Mouse (Mus musculus): ENCODE data around the gene Ncor2. TPM values are rescaled to one million over a fixed set of nuclear protein-coding genes. Genes with fewer than 3 reads are reported as not detected.
A peak's percentile ranks its signal among the peaks of the same experiment; 100 is the strongest.

The Ncor2 gene
- total RNA-seq, 2 experiments from 2014 or later: 104 to 112 TPM

DNA sequence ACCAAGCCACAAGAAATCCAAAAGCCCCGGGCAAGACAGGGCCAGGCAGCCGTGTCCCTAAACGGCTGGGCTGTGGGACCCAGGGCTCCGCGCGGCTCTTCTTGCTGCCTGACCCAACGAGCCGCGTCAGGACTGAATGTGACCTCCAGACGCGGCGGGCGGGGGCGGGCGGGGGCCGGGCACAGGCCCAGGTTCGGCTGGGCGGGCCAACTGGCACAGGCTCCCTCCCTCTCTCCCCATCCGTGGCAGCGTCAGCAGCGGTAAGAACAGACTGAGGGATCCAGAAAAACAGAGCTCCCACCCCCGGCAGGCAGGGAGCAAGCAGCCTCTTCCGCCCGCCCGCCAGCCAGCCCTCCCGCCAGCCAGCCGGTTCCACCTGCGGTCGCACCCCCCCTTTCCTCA, 120.8 kb downstream of the Ncor2 start:
- peak; percentile 85 for DNase-seq

DNA sequence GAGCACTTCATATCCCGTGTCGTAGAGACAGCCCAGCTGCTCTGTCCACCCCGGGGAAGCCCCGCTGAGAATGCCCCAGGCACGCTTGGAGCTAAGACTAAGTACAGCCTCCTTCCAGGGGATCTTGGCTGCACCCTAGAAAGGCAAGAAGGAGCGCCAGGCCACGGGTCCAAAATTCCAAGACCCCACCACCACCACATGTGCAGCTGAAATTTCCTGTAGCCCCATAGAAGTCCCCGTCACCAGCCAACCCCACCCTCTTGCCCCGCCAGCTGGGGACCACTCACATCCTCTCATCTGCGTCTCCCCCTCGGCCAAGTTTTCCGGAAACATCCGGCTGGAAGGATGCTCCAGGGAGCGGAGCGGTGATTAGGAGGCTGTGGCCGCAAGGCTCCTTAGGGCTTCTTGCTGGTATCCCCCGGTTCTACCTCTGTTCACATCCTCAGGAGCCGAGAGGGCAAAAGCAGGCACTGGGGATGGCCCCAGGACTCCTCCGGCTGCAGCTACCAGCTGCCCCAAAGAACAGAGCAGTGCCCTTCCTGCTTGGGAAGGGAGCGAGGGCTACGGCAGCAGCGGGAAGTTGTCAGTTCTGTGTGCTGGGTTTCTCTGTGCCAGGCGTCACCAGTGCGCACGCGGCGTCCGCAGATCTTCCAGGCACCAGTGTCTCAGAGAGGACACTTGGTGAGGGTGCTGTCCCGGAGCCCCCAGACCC, 121.3 kb downstream of the Ncor2 start:
- DNase-seq: peak; percentile 66

DNA sequence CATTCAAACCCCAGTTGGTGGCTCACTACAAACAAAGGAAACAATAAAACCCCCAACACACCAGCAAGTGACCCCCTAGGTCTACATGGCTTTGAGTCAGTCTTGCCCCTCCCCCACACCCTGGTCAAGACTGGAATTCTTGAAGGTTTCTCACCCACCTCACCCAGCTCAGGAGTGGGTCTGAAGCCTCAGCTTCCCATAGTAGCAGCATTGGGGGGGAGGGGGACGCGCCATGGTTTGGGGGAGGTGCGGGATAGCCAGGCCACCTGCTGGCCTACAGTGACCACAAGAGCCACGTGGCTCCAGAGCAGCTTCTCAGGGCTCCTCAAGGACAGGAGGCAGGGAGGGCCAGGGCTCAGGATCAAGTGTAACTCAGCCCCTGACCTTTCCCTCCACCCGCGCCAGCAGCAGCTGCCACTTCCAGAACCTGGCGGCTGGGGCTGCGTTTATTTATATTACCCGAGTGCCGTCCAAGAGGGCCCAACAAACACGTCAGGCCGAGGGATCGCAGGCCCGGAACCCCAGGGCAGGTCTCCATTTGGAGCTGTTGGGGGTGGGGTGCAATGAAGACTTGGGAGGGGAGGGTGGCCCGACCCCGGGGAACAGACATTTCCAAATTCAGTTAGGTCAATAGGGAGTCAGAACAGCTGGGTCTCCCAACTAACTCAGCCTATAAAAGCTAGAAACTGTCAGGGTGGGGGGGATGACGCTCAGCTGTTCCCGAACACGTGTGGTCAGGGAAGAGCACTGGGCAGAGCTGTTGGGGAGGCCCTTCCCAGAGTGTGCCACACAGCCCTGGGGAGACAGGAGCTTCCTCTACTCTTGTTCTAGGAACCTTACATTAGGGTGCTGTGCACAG, 122.1 kb downstream of the Ncor2 start:
- peak; percentile 81 for DNase-seq

DNA sequence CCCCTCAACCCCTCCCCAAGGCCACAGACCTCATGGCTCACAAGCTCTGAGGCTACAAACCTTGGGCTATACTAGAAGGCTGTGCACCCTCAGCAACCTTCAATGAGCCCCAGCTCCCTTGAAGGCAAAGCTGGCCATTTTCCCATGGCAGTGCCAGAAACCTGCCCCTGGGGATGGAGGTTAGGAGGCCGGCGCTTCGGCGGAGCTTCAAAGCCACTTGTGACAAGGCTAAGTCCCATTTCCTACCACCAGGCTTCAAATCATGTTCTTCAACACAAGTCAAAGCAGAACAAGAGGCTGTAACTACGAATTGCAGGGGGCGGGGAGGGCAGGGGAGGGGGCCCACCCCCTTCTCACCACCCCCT, 122.7 kb downstream of the Ncor2 start:
- peak; percentile 37 for DNase-seq

DNA sequence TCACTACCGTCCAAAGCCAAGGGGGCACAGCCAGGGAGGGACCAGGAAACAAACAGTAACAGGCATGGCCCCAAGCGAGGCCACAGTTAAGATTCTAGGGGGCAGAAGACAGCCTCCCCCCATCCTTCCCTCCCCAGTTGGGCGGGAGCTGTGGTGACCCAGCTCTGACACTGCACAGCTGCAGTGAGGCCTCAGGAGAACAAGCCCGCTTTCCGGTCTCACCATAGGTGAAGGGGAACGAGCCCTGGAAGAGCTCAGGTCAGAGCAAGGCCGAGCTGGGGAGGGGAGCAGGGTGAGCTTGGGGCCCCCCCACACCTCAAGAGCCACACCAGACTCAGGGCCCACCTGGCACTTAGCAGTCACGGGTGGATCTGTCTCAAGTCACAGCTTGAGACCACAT, 123.1 kb downstream of the Ncor2 start:
- DNase-seq: no peak

DNA sequence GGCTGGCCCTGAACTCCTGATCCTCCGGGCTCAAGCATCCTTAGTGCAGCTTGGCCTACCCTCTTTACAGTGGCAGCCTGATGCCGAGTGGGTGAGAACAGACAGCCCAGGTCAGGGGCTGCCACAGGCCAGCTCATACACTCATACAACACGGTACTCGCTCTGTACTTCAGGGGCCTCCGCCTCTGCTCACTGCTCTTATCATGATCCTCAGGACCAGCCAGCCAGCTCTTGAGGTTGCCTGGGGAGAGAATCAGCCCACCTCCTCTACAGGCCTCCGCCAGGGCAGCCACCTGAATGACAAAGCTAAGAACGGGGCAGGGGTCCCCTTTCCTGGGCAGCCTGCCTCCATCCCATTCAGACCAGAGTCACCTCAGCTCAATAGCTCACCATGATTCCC, 125.4 kb downstream of the Ncor2 start:
- no peak for DNase-seq

DNA sequence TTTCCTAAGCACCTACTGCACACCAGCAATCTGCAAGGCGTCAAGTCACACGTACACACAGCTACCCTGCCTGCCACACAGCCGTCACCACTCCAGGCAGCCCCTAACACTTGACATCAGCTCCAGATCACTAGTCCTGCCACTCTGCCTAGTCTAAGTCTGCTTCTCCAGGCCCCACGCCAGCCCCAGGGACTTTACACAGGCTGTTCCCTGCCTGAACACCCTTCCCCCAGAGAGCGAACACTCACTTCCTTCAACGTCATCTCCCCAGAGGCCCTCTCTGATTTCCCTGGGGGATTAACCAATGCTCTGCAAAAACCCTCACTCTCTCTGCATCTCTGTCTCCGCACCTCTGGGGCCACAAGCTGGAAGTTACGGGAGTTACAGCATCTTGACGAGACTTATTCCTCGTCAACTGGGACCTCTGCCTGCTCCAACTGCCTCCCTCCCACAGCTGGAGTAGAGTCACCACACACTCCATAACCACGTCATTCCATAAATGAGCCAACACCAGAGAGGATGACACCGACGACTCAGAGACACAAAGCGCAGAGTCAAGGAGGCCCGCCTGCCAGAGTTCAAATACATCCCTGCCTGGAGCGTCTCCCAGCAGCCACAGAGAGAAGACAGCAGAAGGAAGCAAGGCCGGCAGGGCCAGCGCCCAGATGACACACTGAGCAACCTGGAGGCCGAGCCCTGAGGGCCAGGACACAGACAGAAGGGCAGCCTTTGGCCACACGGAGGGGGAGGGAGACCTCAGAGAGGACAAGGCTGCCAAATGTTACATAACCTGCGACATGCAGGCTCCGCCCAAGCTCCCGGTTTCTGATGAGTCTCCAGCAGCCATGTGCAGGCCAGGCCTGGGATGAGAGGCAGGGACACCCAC, 126.2 kb downstream of the Ncor2 start:
- DNase-seq: peak; percentile 76

DNA sequence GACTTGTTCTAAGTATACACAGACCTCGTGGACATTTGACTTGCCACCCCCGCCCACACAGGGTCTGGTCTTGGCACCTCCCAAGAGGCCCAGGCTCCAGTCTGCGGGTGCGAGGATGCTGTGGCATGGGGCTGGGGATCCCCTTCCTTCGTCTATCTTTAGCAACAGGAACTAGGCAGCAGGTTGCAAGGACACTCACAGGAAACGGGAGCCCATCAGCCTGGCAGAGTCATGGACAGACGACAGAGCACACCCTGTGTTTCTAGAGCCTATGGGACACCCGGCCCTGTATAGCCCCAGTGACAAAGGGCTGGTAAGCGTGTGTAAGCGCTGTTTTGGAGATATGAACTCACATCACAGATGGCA, 126.8 kb downstream of the Ncor2 start:
- peak; percentile 30 for DNase-seq

DNA sequence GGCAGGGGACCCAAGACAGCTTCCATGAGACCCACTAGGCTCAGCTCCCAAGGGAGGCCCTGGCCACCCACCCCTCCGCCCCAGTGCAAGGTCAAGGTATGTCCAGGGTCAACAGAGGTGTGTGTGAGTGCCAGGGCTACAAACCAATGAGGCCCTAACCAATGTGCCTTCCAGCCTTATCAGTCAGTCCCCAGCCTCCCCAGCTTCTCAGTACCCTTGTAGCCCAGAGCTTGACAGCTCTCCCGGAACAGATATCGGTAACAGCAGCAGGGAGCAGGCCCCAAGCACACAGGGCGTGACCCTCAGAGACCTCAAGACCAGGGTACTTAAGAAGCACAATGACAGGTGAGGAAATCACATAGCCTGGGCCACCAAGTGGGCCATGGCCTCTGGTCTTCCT, 129.5 kb downstream of the Ncor2 start:
- no peak for DNase-seq

DNA sequence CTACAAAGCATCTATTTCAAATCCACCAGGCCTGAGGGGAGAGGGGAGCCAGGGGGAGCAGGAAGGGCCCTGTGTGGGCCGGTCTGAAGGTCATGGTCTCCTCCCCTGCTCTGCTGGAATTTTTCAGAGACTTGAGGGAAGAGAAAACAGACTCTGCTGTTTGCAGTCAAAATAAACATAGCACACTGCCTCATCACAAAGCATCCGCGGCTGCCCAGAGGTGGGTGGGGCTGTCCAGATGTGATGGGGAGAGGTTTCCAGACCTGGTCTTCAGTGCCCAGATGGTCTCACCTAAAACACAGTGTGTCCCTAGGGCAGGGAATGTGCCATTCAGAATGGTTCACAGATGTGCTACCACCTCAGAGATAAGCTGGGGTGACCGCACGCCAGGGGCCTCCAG, 132.6 kb downstream of the Ncor2 start:
- no peak for DNase-seq

DNA sequence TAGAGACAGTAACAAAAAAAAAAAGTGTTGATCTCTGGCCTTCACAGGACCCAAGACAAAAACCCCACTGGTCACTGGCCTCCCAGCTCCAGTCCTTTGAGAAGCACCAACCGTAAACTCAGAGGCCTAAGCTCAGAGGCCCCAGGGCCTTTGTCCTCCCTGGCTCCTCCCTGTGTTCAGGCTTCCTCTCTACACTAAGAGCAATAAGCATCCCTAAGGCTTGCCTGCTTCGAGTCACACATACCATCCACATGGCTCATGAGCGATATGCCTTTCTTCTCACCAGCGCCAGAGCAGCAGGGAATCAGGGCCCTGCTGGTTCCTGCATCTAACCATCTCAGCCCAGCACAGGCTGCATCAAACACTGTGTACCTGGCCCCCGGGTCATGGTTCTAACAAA, 133.8 kb downstream of the Ncor2 start:
- no peak for DNase-seq

DNA sequence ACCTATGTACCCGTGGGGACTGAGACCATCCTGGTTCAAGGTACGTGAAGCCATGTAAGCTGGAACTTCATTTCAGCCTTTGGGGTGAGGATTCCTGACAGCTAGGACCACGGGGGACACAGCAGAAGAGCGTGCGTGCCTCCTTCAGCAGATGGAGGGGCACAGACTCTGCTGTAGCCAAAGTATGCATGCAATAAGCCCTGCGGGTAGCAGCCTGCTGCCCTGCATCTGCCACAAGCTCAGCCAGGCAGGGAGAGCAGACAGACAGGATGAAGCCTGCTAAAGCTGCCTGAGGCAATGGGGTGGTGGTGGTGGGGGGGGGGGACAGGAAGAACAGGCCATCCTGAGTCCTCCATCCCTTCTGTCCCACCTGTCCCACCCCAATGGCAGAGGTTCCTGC, 135.6 kb downstream of the Ncor2 start:
- DNase-seq: no peak

DNA sequence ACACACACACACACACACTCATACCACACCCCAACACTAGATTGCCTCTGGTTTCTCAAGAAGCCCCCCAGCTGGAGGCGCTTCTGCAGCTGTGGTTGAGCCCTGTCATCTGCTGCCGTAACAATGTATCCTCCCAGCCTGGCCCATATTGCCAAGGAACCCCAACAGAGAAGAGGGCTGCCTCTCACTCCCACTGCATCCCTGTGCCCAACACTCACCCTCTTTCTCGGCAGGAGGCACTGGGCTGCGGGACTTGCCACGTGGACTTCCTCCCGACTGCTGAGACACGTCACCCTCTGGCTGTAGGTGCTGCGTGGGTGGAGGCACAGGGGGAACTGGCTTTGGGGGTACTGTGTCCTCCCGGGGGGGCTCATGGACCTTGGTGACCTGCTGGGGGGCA, 137.4 kb downstream of the Ncor2 start:
- no peak for DNase-seq

DNA sequence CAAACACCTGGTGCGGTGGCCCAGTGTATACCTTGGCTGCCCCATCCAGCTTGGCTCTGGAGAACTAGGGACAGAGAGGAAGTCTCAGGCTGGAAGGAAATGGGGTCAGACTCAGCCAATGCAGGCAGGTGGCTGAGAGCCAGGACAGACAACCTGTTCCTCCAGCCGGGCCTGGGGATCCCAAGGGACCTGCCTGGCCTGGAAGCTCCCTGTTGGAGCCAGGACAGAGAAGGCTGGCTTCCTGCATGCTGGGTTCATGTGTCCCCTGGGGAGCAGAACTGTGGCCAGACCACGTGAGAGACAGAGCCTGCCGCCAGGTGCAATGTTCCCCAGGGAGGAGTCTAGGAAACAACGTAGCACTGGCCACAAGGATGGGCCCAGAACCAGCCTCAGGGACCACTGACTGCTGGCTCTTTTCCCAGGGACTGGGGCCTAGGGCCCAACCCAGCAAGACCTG, 138.9 kb downstream of the Ncor2 start:
- DNase-seq: peak; percentile 87

DNA sequence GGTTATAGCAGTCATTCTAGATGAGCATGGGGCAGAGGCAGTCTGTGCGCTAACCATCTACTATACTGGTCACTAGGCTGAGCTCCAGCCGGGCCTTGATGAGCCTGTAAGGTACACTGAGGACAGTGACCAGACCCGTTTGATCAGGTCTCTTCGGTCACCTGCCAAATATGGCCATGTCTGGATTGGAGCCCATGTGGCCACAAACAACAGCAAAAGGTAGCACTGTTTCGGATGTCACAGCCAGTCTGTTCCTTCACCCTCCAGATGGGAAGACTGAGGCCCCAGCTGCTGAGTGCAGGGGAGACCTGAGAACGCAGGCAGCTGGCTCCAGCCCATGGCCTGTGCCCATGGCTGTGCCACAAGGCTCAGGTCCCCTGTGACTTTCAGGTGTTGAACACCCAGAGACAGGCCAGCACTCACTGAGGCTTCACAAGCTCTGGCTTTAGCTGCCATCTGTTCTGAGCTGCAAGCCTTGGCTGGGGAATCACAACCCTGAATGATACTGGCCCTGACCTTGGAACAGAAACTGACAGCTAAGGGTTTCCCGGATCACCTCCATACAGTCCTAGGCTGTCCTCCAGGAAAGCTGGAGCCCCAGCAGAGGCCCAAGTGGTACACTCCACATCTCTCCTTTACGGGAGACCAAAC, 139.5 kb downstream of the Ncor2 start:
- DNase-seq: no peak

DNA sequence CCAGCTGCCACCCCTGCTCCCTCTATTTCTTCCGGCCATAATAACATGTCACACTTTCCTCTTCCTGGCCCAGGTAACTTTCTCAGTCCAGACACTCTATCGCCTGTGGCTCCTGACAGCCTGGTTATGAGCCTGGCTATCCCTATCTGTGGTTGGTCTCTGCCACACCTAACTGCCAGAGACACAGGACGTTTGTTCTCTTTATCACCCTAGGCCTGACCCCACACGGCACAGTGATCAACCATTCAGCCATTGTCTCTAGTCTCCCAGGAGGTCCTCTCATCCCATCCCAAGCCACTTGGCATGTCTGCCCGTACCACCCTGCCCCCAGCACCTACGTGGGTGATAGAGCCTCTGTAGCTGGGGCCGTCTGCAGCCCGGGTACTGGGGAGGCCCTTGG, 142.5 kb downstream of the Ncor2 start:
- no peak for DNase-seq

DNA sequence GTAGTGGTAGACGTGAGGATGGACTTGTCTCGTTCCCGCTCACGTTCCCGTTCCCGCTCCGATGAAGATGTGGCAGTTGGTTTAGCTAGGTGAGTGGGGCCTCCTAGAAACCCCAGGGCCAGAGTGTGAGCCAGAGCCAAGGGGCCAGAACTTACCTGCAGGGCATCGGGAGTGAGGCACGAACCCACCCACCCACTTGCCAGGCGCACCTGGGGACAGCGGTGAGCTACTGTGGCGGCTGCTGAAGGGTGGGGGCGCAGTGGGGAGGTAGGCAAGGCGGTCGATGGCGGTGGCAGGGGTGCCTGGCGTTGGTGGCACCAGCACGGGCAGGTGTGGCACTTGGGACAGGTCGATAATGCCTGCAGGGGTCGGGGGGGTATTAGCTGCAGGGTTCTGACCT, 150.1 kb downstream of the Ncor2 start:
- no peak for DNase-seq

DNA sequence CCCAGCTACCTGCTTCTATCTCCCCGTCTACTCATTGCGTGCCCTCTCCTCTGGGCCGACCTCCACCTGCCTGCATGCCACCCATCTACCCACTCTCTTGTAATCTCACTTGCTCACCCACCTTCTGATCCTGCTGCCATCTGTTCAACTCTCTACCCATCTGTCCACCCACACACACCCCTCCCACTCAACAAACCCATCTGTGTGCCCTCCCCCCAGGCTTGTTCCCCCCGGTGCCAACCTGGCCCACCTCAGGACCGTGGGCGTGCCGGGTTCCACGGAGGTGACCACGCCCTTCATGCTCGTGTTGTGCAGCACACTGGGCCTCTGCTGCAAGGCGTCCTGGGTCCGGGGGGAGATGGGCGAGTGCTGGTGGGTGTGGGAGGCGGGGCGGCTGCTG, 150.6 kb downstream of the Ncor2 start:
- no peak for DNase-seq

DNA sequence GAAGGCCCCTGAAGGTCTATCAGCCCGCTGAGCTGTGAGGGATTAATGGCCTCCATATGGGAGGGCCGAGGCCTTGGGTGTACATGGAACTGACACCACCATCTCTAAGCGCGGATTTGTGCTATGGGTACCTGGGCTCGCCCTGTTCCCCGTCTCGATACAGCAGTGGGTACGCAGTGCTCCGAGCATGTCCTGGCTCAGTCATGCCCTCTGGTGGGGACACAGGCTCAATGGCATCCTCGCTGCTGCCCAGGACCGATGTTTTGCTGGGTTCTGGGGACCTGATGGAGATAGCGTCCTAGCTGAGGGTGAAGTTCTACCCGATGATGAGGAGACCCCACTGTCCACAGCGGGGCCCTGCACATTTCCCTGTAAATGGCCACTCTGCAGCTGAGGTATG, 155.0 kb downstream of the Ncor2 start:
- peak; percentile 47 for DNase-seq

DNA sequence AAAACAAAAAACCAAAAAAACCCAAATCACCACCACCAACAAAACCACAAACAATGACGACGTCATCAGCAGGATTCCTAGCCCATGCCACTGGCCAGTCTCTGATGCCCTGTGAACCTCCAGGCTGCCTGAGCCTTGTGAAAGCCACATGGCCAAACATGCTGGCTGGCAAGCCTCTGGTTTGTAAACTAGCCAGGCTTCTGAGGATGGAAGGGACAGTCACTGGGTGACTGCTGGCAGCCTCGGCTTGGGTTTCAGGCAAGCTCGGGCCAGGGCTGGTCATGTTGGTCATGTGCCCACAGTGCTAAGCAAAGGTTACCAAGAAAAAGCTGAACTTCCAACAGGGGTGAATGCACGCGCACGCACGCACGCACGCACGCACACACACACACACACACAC, 157.7 kb downstream of the Ncor2 start:
- DNase-seq: no peak

DNA sequence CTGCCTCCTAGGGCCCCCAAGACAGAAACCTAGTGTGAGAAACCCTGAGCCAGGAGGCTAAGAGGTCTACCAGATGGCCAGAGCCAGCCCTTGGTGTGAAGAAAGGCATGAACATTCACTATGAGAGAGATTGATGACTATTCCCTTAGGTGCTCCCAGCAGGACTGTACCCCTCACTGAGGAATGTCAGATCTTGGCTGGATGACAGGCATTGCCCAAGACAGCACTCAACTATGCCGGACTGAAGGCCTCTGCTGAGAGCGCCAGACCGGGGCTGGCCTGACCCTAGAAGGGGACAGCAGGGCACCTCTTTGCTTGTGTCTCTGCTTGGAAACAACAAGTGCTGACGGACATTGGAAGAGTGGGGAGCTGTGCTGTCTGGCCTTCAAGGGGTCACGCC, 159.9 kb downstream of the Ncor2 start:
- DNase-seq: no peak

DNA sequence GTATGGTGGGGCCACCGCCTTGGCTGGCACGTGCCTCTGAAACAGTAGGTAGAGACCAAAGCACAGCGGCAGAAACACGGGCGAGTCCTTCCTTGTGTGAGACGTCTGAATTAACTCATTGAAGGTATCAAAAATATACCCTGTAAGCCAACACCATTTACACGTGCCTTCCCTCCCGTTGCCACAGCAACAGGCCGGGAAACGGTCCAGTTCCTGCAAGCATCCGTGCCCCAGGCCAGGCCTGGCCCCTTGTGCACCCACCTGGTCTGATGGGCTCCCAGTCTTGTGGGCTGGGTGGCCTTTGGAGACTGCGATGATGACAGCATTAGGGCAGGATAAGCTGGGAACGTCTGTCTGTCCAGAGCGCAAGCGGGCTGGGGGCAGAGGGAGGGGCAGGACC, 161.7 kb downstream of the Ncor2 start:
- no peak for DNase-seq
